Mouse (Mus musculus) liver, embryonic 12.5 days (tissue): Measurements from ENCODE around the gene Rragd. TPM values are rescaled to one million over a fixed set of nuclear protein-coding genes. Genes with fewer than 3 reads are reported as not detected.
A peak's percentile ranks its signal among the peaks of the same experiment; 100 is the strongest.

Experiments
- ATAC-seq: fragments of 200-750 bp; cut with Nextera tagmentation; 2 replicates; pipeline ENCODE4 v1.8.0; 2017; ENCODE audit warnings: moderate number of reproducible peaks, mild to moderate bottlenecking, moderate library complexity
- H3K27ac ChIP-seq: fragments of 300-500 bp; sonication (generic); 2 replicates; pipeline ENCODE4 v1.5.1; 2016; ENCODE audit warnings: mild to moderate bottlenecking
- H3K27me3 ChIP-seq: fragments of 300-500 bp; sonication (generic); replicated peaks from 2 replicates; pipeline ENCODE4 v1.6.1; 2016; ENCODE audit warnings: mild to moderate bottlenecking, moderate library complexity
- H3K36me3 ChIP-seq: fragments of 300-500 bp; sonication (generic); 2 replicates; pipeline ENCODE4 v1.6.1; 2016; ENCODE audit warnings: mild to moderate bottlenecking, moderate library complexity
- H3K4me1 ChIP-seq: fragments of 300-500 bp; sonication (generic); 2 replicates; pipeline ENCODE4 v1.6.1; 2016
- H3K4me2 ChIP-seq: fragments of 300-500 bp; sonication (generic); 2 replicates; pipeline ENCODE4 v1.6.1; 2016; ENCODE audit warnings: mild to moderate bottlenecking, moderate library complexity
- H3K4me3 ChIP-seq: fragments of 300-500 bp; sonication (generic); 2 replicates; pipeline ENCODE4 v1.5.1; 2016; ENCODE audit warnings: mild to moderate bottlenecking, moderate library complexity
- H3K9ac ChIP-seq: fragments of 300-500 bp; sonication (generic); 2 replicates; pipeline ENCODE4 v1.6.1; 2016; ENCODE audit warnings: mild to moderate bottlenecking, moderate library complexity
- H3K9me3 ChIP-seq: fragments of 300-500 bp; sonication (generic); replicated peaks from 2 replicates; pipeline ENCODE4 v1.6.1; 2016; ENCODE audit warnings: mild to moderate bottlenecking, moderate library complexity
- WGBS: fragments of 180-500 bp; shearing (Covaris S2); methylation state at CpG from one replicate; pipeline ENCODE4 v1.1.7; 2016; ENCODE audit not compliant: insufficient replicate concordance; 5-methylcytosine and 5-hydroxymethylcytosine counted together
- polyA plus RNA-seq: library from polyadenylated mRNA; unstranded; fragments of >200 nt; fragmentation: Nextera tagmentation; extraction: Ambion mirVana; gene quantifications from 2 replicates; pipeline ENCODE4 v1.2.1, GENCODE M21; 2016

Gene Rragd
- polyA plus RNA-seq, 1 experiment from 2014 or later = 4.3 TPM

- WGBS = 56% methylated on average over 8 of the region's 8 CpGs
- Histone ChIP-seq H3K4me1 (no peaks in the 10 kb centered on the region), H3K9ac (no peak overlapping the region), H3K9me3 (no peaks in the 10 kb centered on the region), H3K27ac (no peak overlapping the region), H3K36me3 (0 out of 2 replicates have a peak, but pooled peaks cover 3% of the 10 kb centered on the region), H3K4me2 (no peak overlapping the region), H3K27me3 (peaks cover 40% of the 10 kb centered on the region), H3K4me3 (no peak overlapping the region)
- no peak for ATAC-seq
These were observed 41.6 kb downstream of the Rragd start for GRCm38 (mm10) chr4:33024420-33024819.

GRCm38 (mm10) chr4:33029104-33029503, 46.3 kb downstream of the Rragd start:
- Histone ChIP-seq H3K4me3 (no peak overlapping the region), H3K27me3 (peaks cover 23% of the 10 kb centered on the region), H3K27ac (no peak overlapping the region), H3K4me1 (peaks cover 30% of the 10 kb centered on the region), H3K36me3 (0 out of 2 replicates have a peak, but pooled peaks cover 3% of the 10 kb centered on the region), H3K9me3 (no peaks in the 10 kb centered on the region), H3K9ac (no peak overlapping the region), H3K4me2 (no peak overlapping the region)
- ATAC-seq = no peak
- 75% methylated on average over 7 of the region's 7 CpGs for WGBS

GRCm38 (mm10) chr4:33030264-33031194, 47.7 kb downstream of the Rragd start:
- peaks cover 10% of the 10 kb centered on the region for H3K36me3 ChIP-seq
- peak overlapping the region; percentile 93 for H3K9ac ChIP-seq
- 4% methylated on average over 55 of the region's 55 CpGs for WGBS
- no peaks in the 10 kb centered on the region for H3K9me3 ChIP-seq
- peaks cover 20% of the 10 kb centered on the region for H3K27me3 ChIP-seq
- peak; percentile 67 for ATAC-seq
- peak overlapping the region; percentile 92 for H3K27ac ChIP-seq
- H3K4me1 ChIP-seq = peaks cover 31% of the 10 kb centered on the region
- peak overlapping the region; percentile 83 for H3K4me3 ChIP-seq
- H3K4me2 ChIP-seq = peak overlapping the region; percentile 92

GRCm38 (mm10) chr4:33031195-33031960, 48.5 kb downstream of the Rragd start, which contains the start of gene Ube2j1:
Gene Ube2j1, plus strand, starts transcription at chr4:33031416.
- peak; percentile 99 for ATAC-seq
- Histone ChIP-seq H3K4me2 (peak within 1 kb of the TSS; percentile 92), H3K27ac (peak within 1 kb of the TSS; percentile 92), H3K9me3 (no peaks in the 10 kb centered on the region), H3K27me3 (peaks cover 20% of the 10 kb centered on the region), H3K36me3 (peaks cover 15% of the 10 kb centered on the region), H3K4me1 (peaks cover 31% of the 10 kb centered on the region), H3K9ac (peak within 1 kb of the TSS; percentile 93), H3K4me3 (peak within 1 kb of the TSS; percentile 83)
- WGBS = under 1% methylated on average over 110 of the region's 123 CpGs

- WGBS = 27% methylated on average over 4 of the region's 4 CpGs
- peaks cover 20% of the 10 kb centered on the region for H3K27me3 ChIP-seq
- H3K9me3 ChIP-seq = no peaks in the 10 kb centered on the region
- peaks cover 31% of the 10 kb centered on the region for H3K4me1 ChIP-seq
- ATAC-seq = no peak
- peak overlapping the region; percentile 83 for H3K4me3 ChIP-seq
- H3K27ac ChIP-seq = peak overlapping the region; percentile 92; the same call in 1 of the 2 replicates
- peak overlapping the region; percentile 92 for H3K4me2 ChIP-seq
- peak overlapping the region; percentile 93 for H3K9ac ChIP-seq
- peaks cover 22% of the 10 kb centered on the region for H3K36me3 ChIP-seq
These were observed 49.2 kb downstream of the Rragd start for GRCm38 (mm10) chr4:33032045-33032444.

- Histone ChIP-seq H3K27me3 (peaks cover 12% of the 10 kb centered on the region), H3K4me2 (peak overlapping the region; percentile 92; the same call in 1 of the 2 replicates), H3K36me3 (peaks cover 24% of the 10 kb centered on the region), H3K9me3 (no peaks in the 10 kb centered on the region), H3K9ac (no peak overlapping the region; the same call in 1 of the 2 replicates), H3K4me1 (peaks cover 31% of the 10 kb centered on the region), H3K4me3 (no peak overlapping the region), H3K27ac (no peak overlapping the region)
- no peak for ATAC-seq
- WGBS = 31% methylated on average over 6 of the region's 6 CpGs
These were observed 50.7 kb downstream of the Rragd start for GRCm38 (mm10) chr4:33033515-33033914.

- peaks cover 84% of the 10 kb centered on the region for H3K36me3 ChIP-seq
- H3K27ac ChIP-seq = no peak overlapping the region
- no peak overlapping the region for H3K4me2 ChIP-seq
- H3K9ac ChIP-seq = no peak overlapping the region
- no peak overlapping the region for H3K4me3 ChIP-seq
- H3K9me3 ChIP-seq = no peaks in the 10 kb centered on the region
- ATAC-seq = no peak
- no peaks in the 10 kb centered on the region for H3K27me3 ChIP-seq
- no peaks in the 10 kb centered on the region for H3K4me1 ChIP-seq
- WGBS = 68% methylated on average over 4 of the region's 4 CpGs
These were observed 57.0 kb downstream of the Rragd start for GRCm38 (mm10) chr4:33039826-33040225.

GRCm38 (mm10) chr4:33049601-33050000, 66.8 kb downstream of the Rragd start:
- WGBS = 85% methylated on average over 11 of the region's 11 CpGs
- Histone ChIP-seq H3K4me2 (no peak overlapping the region), H3K27ac (no peak overlapping the region), H3K4me1 (no peaks in the 10 kb centered on the region), H3K9me3 (no peaks in the 10 kb centered on the region), H3K36me3 (peaks cover 70% of the 10 kb centered on the region), H3K9ac (no peak overlapping the region), H3K27me3 (no peaks in the 10 kb centered on the region), H3K4me3 (no peak overlapping the region)
- ATAC-seq = no peak

- Histone ChIP-seq H3K9me3 (no peaks in the 10 kb centered on the region), H3K4me1 (no peaks in the 10 kb centered on the region), H3K4me3 (no peak overlapping the region), H3K27me3 (no peaks in the 10 kb centered on the region), H3K27ac (no peak overlapping the region), H3K4me2 (no peak overlapping the region), H3K36me3 (peaks cover 46% of the 10 kb centered on the region), H3K9ac (no peak overlapping the region)
- no peak for ATAC-seq
- WGBS = 81% methylated on average over 3 of the region's 3 CpGs
These were observed 69.2 kb downstream of the Rragd start for GRCm38 (mm10) chr4:33052055-33052454.

GRCm38 (mm10) chr4:33052650-33053049, 69.8 kb downstream of the Rragd start:
- Histone ChIP-seq H3K4me1 (no peaks in the 10 kb centered on the region), H3K27me3 (no peaks in the 10 kb centered on the region), H3K9me3 (no peaks in the 10 kb centered on the region), H3K9ac (no peak overlapping the region), H3K4me2 (no peak overlapping the region), H3K36me3 (peaks cover 41% of the 10 kb centered on the region), H3K4me3 (no peak overlapping the region), H3K27ac (no peak overlapping the region)
- 78% methylated on average over 5 of the region's 5 CpGs for WGBS
- no peak for ATAC-seq

- Histone ChIP-seq H3K27me3 (no peaks in the 10 kb centered on the region), H3K36me3 (peaks cover 27% of the 10 kb centered on the region), H3K4me2 (no peak overlapping the region), H3K27ac (no peak overlapping the region), H3K9ac (no peak overlapping the region), H3K4me3 (no peak overlapping the region), H3K4me1 (no peaks in the 10 kb centered on the region), H3K9me3 (no peaks in the 10 kb centered on the region)
- no peak for ATAC-seq
These were observed 71.6 kb downstream of the Rragd start for GRCm38 (mm10) chr4:33054426-33054825.

- H3K36me3 ChIP-seq = peaks cover 13% of the 10 kb centered on the region
These were observed 73.5 kb downstream of the Rragd start for GRCm38 (mm10) chr4:33056317-33056716.

More at GRCm38 (mm10) chr4:33056317-33056716, 73.5 kb downstream of the Rragd start:
- 58% methylated on average over 1 of the region's 1 CpGs for WGBS
- H3K4me2 ChIP-seq = no peak overlapping the region
- no peak overlapping the region for H3K9ac ChIP-seq
- ATAC-seq = no peak
- H3K27ac ChIP-seq = no peak overlapping the region
- no peak overlapping the region for H3K4me3 ChIP-seq
- no peaks in the 10 kb centered on the region for H3K27me3 ChIP-seq
- no peaks in the 10 kb centered on the region for H3K9me3 ChIP-seq
- no peaks in the 10 kb centered on the region for H3K4me1 ChIP-seq
